Comparison of ENCODE assay signal across 10 mouse cellular contexts in genomic region chr1:179709390-179709789, GRCm38 (mm10). TPM values are rescaled to one million over a fixed set of nuclear protein-coding genes. Genes with fewer than 3 reads are reported as not detected.
A peak's percentile ranks its signal among the peaks of the same experiment; 100 is the strongest.
DNase-seq lines count a peak whose midpoint lies in the region; ATAC-seq and TF ChIP-seq lines count a peak whose summit lies in the region.
"Had no signal": no experiment of that assay in that cellular context is flagged by ENCODE, and none has a peak within 500 bp of the region (broad histone marks: within the 10 kb centered on the region; RNA-seq: fewer than 3 reads in every experiment).

No protein-coding gene starts in this region.

- H3K27ac ChIP-seq in left cerebral cortex, adult 2 months = peak overlapping the region; percentile 34; the same call in 1 of the 2 replicates
- no peak overlapping the region for H3K27ac ChIP-seq in kidney, embryonic 14.5 days (ENCODE audit: low read depth, low read length)

- intact Hi-C loops in gastrocnemius, postnatal 36 days (cut with DNase I) = no loop called here
- intact Hi-C loops in left cerebral cortex, adult 2 months (cut with DNase I) = no loop called here

- H3K4me1 ChIP-seq in kidney, embryonic 14.5 days (ENCODE audit: control insufficient read depth, insufficient read depth, low read length) = no peaks in the 10 kb centered on the region

- peak; percentile 32 for DNase-seq in urinary bladder, postnatal 14 days (ENCODE audit: low spot score)
- DNase-seq in urinary bladder, postnatal 10 days (ENCODE audit: low spot score) = no peak
- DNase-seq in gastrocnemius, postnatal 36 days = peak; percentile 29 to 45
- DNase-seq in left cerebral cortex, adult 2 months (ENCODE audit: extremely low spot score in 1 of 2, low spot score in 2 of 2) = peak; percentile 67 to 73
- peak; percentile 69 for DNase-seq in skeletal muscle tissue, adult 2 months (ENCODE audit: low read depth, low spot score)
- DNase-seq in spleen, adult 12 weeks (ENCODE audit: low spot score) = no peak
- DNase-seq in adrenal gland, postnatal 14 days = no peak

- no peak overlapping the region for H3K4me3 ChIP-seq in left cerebral cortex, adult 2 months
- no peak overlapping the region for H3K4me3 ChIP-seq in kidney, embryonic 14.5 days (ENCODE audit: low read length)

- WGBS in kidney, embryonic 14.5 days = 72% methylated on average over 6 of the region's 6 CpGs

- TF ChIP-seq CTCF in left cerebral cortex, adult 2 months (IDR thresholded peaks at IDR 0.05) = no peak

- ATAC-seq in kidney, embryonic 14.5 days (ENCODE audit: low FRiP score, low TSS enrichment) = no peak
- ATAC-seq: Patski had no signal

- no peaks in the 10 kb centered on the region for H3K36me3 ChIP-seq in kidney, embryonic 14.5 days (ENCODE audit: control insufficient read depth, insufficient read depth, low read length)

- no peaks in the 10 kb centered on the region for H3K27me3 ChIP-seq in kidney, embryonic 14.5 days (ENCODE audit: control insufficient read depth, insufficient read depth, low read length)
- H3K27me3 ChIP-seq: Patski had no signal

- H3K4me2 ChIP-seq in kidney, embryonic 14.5 days (replicated peaks; ENCODE audit: low read depth, low read length) = no peak overlapping the region

- no peaks in the 10 kb centered on the region for H3K9me3 ChIP-seq in kidney, embryonic 14.5 days (ENCODE audit: control insufficient read depth, low read length)

- no peak overlapping the region for H3K9ac ChIP-seq in kidney, embryonic 14.5 days (ENCODE audit: low read depth, low read length)

RNA-seq across cellular contexts. Expression of gene Kif28, which starts 35.7 kb away (rescaled TPM):
- total RNA-seq in gastrocnemius, postnatal 36 days (2021) = under 1 TPM in 1 of 2 experiments, not detected in 1; 0.15 TPM
- total RNA-seq in left cerebral cortex, adult 2 months (2021) = under 1 TPM in 1 of 2 experiments, not detected in 1; 0.23 TPM
- polyA plus RNA-seq in kidney, embryonic 14.5 days (2014; fragmentation: Nextera tagmentation; extraction: Ambion mirVana) = not detected in 2 replicates
- total RNA-seq in adrenal gland, postnatal 14 days (2021) = 0.15 TPM in 1 of 2 replicates, not detected in the other
- polyA plus RNA-seq: gonadal fat pad, adult 2 months; Patski had no signal

RNA-seq across cellular contexts. Expression of gene Sccpdh, which starts 41.4 kb away (rescaled TPM):
- total RNA-seq in gastrocnemius, postnatal 36 days (2021) = 10 to 100 TPM; 28.7 to 33.0 TPM
- total RNA-seq in left cerebral cortex, adult 2 months (2021) = 10 to 100 TPM; 49.8 to 56.5 TPM
- 70.7 and 74.6 TPM in 2 replicates for polyA plus RNA-seq in kidney, embryonic 14.5 days (2014; fragmentation: Nextera tagmentation; extraction: Ambion mirVana)
- total RNA-seq in adrenal gland, postnatal 14 days (2021) = 29.0 and 33.3 TPM in 2 replicates

Comparison
In these comparisons a context has a peak if more than half of its experiments do, and no peak if none do; other contexts are left out.
1. DNase-seq: peak in urinary bladder, postnatal 14 days (single experiment), gastrocnemius, postnatal 36 days (2 of 2), left cerebral cortex, adult 2 months (2 of 2) and skeletal muscle tissue, adult 2 months (single experiment); none in urinary bladder, postnatal 10 days (single experiment), spleen, adult 12 weeks (single experiment) and adrenal gland, postnatal 14 days (single experiment).